Mouse (Mus musculus) cerebellum, adult 2 months (tissue): ENCODE data around the gene Tmem252.

Experiments used
- CTCF ChIP-seq: fragments of 200-500 bp; IDR thresholded peaks from 2 replicates; pipeline ENCODE4 v1.5.1; 2011; ENCODE audit warnings: low read depth, mild to moderate bottlenecking, control low read depth, low read length, moderate library complexity, borderline replicate concordance; ENCODE audit not compliant: insufficient read depth
- POLR2A ChIP-seq: fragments of 200-500 bp; IDR thresholded peaks from 2 replicates; pipeline ENCODE4 v1.6.1; 2011; ENCODE audit warnings: low read length, control low read depth, borderline replicate concordance; ENCODE audit not compliant: insufficient read depth

DNA sequence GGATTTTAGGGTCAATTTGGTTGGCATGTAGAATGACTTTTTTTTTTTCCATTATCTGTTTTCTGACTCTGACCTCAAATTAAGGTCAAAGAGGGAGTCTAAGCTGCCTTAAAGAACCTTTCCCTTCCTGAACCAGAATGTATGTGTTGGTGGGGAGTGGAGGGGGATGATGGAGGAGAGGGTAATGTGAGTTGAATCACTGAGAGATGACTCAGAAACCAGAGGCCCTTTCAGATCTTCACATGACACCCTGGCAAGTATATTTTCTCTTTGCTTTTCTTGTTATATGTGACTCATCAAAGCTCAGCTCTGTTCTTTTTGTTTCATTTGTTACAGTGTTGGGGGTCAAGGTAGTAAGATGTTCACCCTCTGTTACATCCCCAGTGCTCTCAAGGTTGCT, 46.6 kb downstream of the Tmem252 start:
- no peak for TF ChIP-seq CTCF
- no peak for TF ChIP-seq POLR2A
